Mouse (Mus musculus) left cerebral cortex, postnatal 10 days (tissue): Measurements from ENCODE around the gene Maff. TPM values are rescaled to one million over a fixed set of nuclear protein-coding genes. Genes with fewer than 3 reads are reported as not detected.

ENCODE experiments used
- microRNA-seq: library from miRNA; unstranded; fragments of <30 nt; microRNA quantifications from one replicate; pipeline ENCODE4 v1.2.0, GENCODE M21; 2022
- total RNA-seq, 2 experiments: library from RNA; stranded (reverse); gene quantifications; 2 replicates each; pipeline ENCODE4 v1.2.3; 2021

Gene Maff
- total RNA-seq, 2 experiments from 2014 or later: 1.3 to 3.1 TPM

Small RNA genes within 50 kb of the gene (microRNA-seq; reads per million reads assigned to microRNA genes)
- gene Mir1943: 2.9 reads per million, percentile 2 among the genes with 10 or more reads in this experiment

Other genes starting within 250 kb of the Maff start
- gene Micall1, start 237.7 kb upstream of the Maff start, total RNA-seq: 10 to 100 TPM; 31.4 to 34.0 TPM
- 100 to 1,000 TPM; 123 to 124 TPM for gene Polr2f, start 205.6 kb upstream of the Maff start, total RNA-seq
- 10 to 100 TPM; 12.2 to 16.5 TPM for gene 1700088E04Rik, start 205.4 kb upstream of the Maff start, total RNA-seq
- 10 to 100 TPM; 22.5 to 27.0 TPM for gene Sox10, start 181.4 kb upstream of the Maff start, total RNA-seq
- gene Pick1, start 117.4 kb upstream of the Maff start, total RNA-seq: 10 to 100 TPM; 53.9 to 59.1 TPM
- gene Gm49486, start 117.2 kb upstream of the Maff start, total RNA-seq: 1 to 10 TPM; 1.3 to 1.8 TPM
- gene Slc16a8, start 91.9 kb upstream of the Maff start, total RNA-seq: under 1 TPM in 1 of 2 experiments, not detected in 1; 0.19 TPM
- 1 to 10 TPM; 7.0 to 9.1 TPM for gene Baiap2l2, start 61.1 kb upstream of the Maff start, total RNA-seq
- 10 to 100 TPM; 21.9 to 22.3 TPM for gene Pla2g6, start 18.2 kb upstream of the Maff start, total RNA-seq
- gene Tmem184b, start 56.9 kb downstream of the Maff start, total RNA-seq: 10 to 100 TPM; 51.2 to 54.0 TPM
- 100 to 1,000 TPM; 181 to 198 TPM for gene Csnk1e, start 108.9 kb downstream of the Maff start, total RNA-seq
- gene Kcnj4, start 158.6 kb downstream of the Maff start, total RNA-seq: 100 to 1,000 TPM; 116 to 124 TPM
- gene Kdelr3, start 169.8 kb downstream of the Maff start, total RNA-seq: 1 to 10 TPM; 1.4 to 1.6 TPM
- 100 to 1,000 TPM; 381 TPM for gene Ddx17, start 200.1 kb downstream of the Maff start, total RNA-seq